Mouse (Mus musculus): Measurements from ENCODE around the gene Gm28053.

Gm28053 gene

GRCm38 (mm10) chr6:48742422-48743351, 24.3 kb downstream of the Gm28053 start:
- peak; percentile 34 for DNase-seq

DNA sequence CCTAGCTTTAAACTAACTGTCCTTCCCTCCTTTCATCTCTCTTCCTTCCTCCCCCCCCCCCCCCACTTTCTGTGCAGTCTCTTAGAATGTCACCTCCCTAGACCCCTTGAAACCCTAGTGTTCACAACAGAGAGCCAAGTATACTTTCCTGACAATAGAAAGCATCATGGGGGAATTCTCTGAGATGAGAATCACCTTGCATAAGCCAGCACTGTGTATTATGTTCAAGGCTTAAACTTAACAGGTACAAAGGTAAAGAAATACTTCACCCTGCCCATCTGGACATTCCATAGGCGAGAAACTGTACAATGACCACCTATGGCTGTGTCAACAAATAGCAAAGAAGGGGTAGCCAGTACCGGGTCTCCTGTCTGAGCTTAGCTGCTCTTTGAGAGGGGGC, 27.1 kb downstream of the Gm28053 start:
- DNase-seq = no peak

DNA sequence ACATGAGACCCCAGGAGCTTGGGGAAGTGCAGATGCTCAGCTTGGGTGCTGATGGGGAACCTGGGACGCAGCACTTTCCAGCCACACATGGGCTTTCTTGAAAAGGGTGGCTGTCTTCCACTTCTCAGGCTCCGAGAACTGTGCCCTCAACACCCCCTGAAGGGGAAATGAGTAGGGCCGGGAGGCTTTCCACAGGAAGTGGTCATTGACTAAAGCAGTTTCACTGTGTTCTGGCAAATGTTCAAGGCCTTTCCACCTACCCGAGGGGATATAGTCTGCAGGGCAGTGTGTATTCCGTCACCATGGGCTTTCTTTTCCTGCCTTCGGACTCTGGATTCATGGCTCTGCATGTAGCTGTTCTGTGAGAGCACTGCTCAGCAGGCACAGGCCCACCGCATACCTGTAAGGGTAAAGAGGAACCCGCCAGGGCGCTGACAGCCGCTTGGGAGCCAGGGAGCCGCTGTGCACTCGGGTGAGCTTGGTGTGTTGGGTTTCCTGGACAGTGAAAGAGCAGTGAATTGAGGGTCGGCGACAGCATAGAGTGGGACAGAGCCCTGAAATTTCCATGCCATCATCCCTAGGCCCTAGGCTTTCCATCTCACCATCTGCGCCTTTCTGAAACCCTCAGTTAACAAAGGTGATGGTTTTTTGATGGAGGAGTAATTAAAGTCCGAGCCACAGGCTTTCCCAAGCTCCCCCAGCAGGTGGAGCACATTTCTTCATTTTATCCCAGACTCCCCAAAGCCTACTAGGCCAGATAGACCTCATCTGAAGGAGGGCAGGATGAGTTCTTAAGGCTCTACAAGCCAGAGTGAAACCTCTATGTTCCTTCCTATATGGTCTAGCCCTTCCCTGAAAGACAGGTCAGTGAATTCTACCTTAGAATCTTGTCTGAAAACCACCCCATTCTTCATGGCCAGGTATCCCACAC, 27.8 kb downstream of the Gm28053 start, which contains the start of gene Gimap5:
TSS of gene Gimap5 (plus strand) at position 239 of the 931 bp plus-strand sequence.
- DNase-seq = no peak

DNA sequence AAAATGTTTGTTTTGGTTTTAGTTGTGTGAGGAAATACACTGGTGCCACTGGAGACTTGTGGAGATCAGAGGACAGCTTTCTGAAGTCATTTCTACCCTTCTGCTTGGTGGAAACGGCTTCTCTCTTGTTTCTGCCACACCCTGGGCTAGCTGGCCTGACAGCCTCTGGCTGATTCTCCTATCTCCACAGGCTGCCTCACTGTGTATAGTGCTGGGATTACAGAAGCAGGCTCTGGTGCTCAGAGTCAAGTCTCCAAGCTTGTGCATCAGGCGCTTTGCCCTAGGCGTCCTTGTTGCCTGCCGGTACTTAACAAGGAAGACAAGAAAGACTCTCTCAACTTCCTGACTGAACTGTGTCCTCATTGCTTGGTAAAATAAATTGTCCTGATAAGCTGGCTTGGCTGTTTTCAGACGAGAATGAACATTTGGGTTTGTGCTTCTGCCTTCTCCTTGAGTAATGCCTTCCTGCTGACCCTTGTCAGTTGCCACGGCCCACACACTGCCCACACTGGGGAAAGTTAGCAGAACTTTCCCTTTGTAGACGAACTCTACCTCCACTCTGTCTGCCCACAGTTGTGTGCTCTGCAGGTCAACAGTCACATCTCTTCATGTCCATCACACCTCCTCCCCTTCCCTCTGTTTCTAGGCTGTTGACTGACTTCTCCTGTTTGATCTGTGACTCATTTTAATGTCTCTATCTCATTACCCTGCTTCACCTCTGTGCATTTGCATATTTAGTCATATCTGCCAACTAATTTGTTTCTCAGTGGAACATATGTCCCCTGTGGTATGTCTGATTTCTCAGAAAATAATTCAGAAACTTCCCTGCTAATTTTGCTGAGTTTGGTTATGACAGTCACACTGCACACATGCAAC, 28.9 kb downstream of the Gm28053 start:
- no peak for DNase-seq

DNA sequence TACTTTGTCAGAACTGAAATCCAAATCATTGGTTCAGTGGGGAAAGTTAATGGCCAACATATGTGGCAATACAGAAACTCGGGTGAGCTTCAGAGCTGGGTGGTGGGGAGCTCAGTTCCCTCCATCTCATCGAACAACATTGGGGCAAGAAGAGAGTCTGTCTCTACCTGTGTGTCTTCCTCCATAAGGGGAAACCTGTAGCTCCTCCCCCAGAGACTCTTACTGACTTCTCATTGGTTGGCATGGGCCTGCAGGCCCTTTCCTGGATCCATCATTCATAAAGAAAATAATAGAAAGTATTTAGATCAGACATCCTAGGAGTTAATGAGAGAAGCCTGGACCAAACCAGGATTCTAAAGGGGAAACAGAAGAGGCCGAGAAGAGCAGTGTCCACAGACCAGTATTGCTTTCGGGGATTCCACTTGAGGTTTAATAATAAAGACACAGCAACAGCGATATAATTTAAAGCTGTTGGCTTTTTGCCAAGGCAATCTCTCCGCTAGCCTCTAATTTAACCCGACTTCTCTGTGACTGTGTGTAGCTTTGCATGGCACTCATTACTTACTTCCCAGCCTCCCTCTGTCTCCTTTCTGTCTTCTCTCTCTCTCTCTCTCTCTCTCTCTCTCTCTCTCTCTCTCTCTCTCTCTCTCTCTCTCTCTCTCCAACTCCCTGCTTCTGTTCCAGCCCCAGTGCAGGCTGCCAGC, 45.3 kb downstream of the Gm28053 start:
- DNase-seq = no peak

DNA sequence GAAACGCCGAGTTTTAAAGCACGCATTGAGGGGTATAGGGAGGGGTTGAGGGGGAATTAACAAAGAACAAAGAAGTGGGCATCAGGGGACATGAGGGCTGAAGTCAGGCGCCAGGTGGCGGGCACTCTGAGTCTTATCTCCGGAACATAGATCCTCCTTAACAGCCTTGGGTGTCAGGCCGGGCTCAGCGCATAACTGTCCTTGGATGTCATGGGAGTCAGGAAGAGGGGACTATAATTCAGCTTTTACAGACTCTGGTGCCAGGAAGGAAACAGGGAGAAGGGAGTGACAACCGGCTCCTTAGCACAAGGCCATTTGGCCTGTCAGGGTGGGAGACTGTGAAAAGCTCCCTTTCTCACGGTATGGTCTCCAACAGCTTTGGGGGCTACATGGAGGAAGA, 46.1 kb downstream of the Gm28053 start:
- no peak for DNase-seq

GRCm38 (mm10) chr6:48768178-48768869, 49.9 kb downstream of the Gm28053 start:
- DNase-seq = no peak

DNA sequence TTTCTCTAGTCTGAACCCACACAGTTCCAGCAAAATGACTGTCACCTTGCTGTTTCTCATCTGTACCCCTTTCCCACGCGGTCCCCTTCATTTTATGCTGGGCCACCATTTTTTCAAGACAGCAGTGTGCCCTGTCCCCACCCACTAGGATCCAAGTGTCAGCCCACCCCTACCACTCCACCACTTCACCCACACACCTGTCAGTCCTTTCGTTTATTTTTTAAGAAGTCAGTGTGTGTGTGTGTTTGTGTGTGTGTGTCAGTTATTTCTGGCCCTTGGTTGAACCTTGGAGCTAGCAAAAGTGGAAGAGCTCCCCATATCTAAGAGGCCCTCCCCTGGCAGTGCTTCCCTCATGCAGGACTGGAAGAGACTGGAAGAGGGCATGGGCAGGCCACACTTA, 50.5 kb downstream of the Gm28053 start:
- DNase-seq = no peak

GRCm38 (mm10) chr6:48770696-48771095, 52.3 kb downstream of the Gm28053 start, which contains the start of gene Gimap3:
TSS of gene Gimap3 (minus strand) at chr6:48770851.
- DNase-seq = no peak

DNA sequence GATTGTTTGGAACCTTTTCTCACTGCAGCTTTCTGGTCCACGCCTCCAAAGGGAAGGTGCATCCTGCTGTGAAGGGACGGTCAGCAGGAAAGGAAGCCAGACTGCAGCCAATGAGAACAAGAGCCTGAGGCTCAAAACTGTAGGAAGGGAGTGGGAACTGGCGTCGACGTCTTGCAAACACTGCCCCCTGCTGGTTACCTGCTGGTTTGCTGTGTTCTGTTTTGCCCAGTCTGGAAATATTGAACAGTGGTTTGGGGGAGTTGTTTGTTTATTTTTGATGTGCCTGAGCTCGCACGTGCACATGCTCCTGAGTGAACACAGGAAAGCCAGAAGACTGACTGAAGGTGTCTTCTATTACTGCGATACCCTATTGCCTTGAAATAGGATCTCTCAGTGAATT, 53.6 kb downstream of the Gm28053 start:
- DNase-seq = peak; percentile 89

DNA sequence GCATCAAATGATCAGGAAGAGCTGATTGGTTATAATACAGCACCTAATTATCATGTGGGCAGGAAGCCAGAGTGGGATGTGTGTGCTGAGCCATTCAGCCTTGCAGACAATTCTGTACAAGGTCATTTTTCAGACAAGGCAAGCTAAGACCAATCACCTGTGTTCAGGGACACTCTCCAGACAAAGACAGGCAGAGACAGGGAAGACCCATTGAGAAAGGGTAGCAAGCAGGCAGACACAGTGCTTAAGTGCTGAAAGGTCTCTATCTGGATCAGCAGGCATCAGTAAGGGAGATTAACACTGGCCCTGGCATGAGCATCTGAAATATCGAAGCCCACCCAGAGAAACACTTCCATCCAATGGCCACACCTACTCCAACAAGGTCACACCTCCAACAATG, 66.0 kb downstream of the Gm28053 start:
- DNase-seq = no peak

DNA sequence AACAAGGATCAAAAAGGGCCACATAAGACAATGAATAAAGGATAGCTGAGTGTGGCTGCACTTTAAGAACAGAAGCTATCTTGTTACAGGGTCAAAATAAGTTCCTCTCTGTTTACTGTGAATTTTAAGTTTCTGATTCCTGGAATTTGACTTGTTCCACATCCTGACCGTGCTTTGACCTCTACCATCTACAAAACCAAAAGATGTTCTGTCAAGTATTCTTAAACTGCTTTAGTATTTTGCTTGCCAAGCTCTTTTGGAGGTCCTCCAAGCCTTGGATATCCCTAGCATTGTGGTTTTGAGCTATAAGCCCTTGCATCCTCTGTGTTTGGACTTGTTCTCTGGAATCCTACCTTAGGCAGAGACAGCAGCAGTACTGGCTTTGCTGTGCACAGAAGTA, 66.8 kb downstream of the Gm28053 start:
- DNase-seq = no peak

GRCm38 (mm10) chr6:48785601-48786000, 67.2 kb downstream of the Gm28053 start:
- no peak for DNase-seq

GRCm38 (mm10) chr6:48787867-48788266, 69.5 kb downstream of the Gm28053 start:
- no peak for DNase-seq

DNA sequence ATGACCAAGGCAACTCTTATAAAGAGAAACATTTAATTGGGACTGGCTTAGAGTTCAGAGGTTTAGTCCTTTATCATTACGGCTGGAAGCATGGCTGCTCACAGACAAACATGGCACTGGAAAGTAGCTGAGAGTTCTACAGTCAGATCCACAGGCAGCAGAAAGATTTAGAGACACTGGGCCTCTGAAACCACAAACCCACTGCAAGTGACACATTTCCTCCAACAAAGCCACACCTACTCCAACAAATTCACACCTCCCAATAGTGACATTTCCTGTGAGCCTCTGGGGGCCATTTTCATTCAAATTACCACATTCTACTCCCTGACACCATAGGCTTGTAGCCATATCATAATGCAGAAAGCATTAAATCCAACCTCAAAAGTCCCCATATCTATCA, 83.5 kb downstream of the Gm28053 start:
- no peak for DNase-seq
